Mouse (Mus musculus): ENCODE measurements around the gene Emg1. TPM values are rescaled to one million over a fixed set of nuclear protein-coding genes. Genes with fewer than 3 reads are reported as not detected.

The Emg1 gene
- polyA plus RNA-seq, 1 experiment from 2014 or later: 171 TPM

- Histone ChIP-seq H3K27me3 (no peaks in the 10 kb centered on the region), H3K4me2 (replicated peaks) (no peak overlapping the region), H3K4me3 (replicated peaks) (no peak overlapping the region), H3K27ac (replicated peaks) (no peak overlapping the region), H3K9ac (no peak overlapping the region), H3K4me1 (no peaks in the 10 kb centered on the region), H3K9me3 (replicated peaks) (no peaks in the 10 kb centered on the region), H3K36me3 (no peaks in the 10 kb centered on the region)
- ATAC-seq (ENCODE audit: insufficient number of reproducible peaks, low FRiP score, low TSS enrichment, low read depth): no peak
- 75% methylated on average over 8 of the region's 8 CpGs for WGBS
Observed at GRCm38 (mm10) chr6:124723541-124723940, 11.6 kb upstream of the Emg1 start.

GRCm38 (mm10) chr6:124722876-124723473 lies 11.0 kb upstream of the Emg1 start:
- no peak overlapping the region for H3K27ac ChIP-seq (replicated peaks)
- no peak overlapping the region for H3K4me3 ChIP-seq (replicated peaks)
- H3K9me3 ChIP-seq (replicated peaks): no peaks in the 10 kb centered on the region
- no peak for ATAC-seq (ENCODE audit: insufficient number of reproducible peaks, low FRiP score, low TSS enrichment, low read depth)
- no peaks in the 10 kb centered on the region for H3K36me3 ChIP-seq
- H3K4me1 ChIP-seq: no peaks in the 10 kb centered on the region
- no peak overlapping the region for H3K9ac ChIP-seq
- 88% methylated on average over 6 of the region's 6 CpGs for WGBS
- no peaks in the 10 kb centered on the region for H3K27me3 ChIP-seq
- no peak overlapping the region for H3K4me2 ChIP-seq (replicated peaks)

GRCm38 (mm10) chr6:124720904-124721303 lies 8.9 kb upstream of the Emg1 start:
- H3K9me3 ChIP-seq (replicated peaks): no peaks in the 10 kb centered on the region
- peaks cover 11% of the 10 kb centered on the region for H3K36me3 ChIP-seq
- H3K4me2 ChIP-seq (replicated peaks): no peak overlapping the region
- no peak overlapping the region for H3K9ac ChIP-seq
- peaks cover 6% of the 10 kb centered on the region; the same call in 1 of the 2 replicates for H3K4me1 ChIP-seq
- H3K27me3 ChIP-seq: no peaks in the 10 kb centered on the region
- WGBS: 64% methylated on average over 11 of the region's 11 CpGs
- no peak overlapping the region for H3K4me3 ChIP-seq (replicated peaks)
- H3K27ac ChIP-seq (replicated peaks): no peak overlapping the region
- no peak for ATAC-seq (ENCODE audit: insufficient number of reproducible peaks, low FRiP score, low TSS enrichment, low read depth)

- H3K27ac ChIP-seq (replicated peaks): peak overlapping the region; percentile 78
- peak; percentile 61 for ATAC-seq (ENCODE audit: insufficient number of reproducible peaks, low FRiP score, low TSS enrichment, low read depth)
- peaks cover 6% of the 10 kb centered on the region for H3K4me1 ChIP-seq
Observed at GRCm38 (mm10) chr6:124719354-124719978, 7.5 kb upstream of the Emg1 start.

GRCm38 (mm10) chr6:124718703-124719102 lies 6.7 kb upstream of the Emg1 start:
- Histone ChIP-seq H3K9ac (peak overlapping the region; percentile 26; the same call in 1 of the 2 replicates), H3K9me3 (replicated peaks) (no peaks in the 10 kb centered on the region), H3K4me1 (peaks cover 14% of the 10 kb centered on the region), H3K27ac (replicated peaks) (peak overlapping the region; percentile 78), H3K27me3 (no peaks in the 10 kb centered on the region), H3K4me2 (replicated peaks) (peak overlapping the region; percentile 32), H3K36me3 (peaks cover 33% of the 10 kb centered on the region), H3K4me3 (replicated peaks) (peak overlapping the region; percentile 42)
- WGBS: 45% methylated on average over 16 of the region's 16 CpGs
- ATAC-seq (ENCODE audit: insufficient number of reproducible peaks, low FRiP score, low TSS enrichment, low read depth): peak; percentile 71

More at GRCm38 (mm10) chr6:124719354-124719978, 7.5 kb upstream of the Emg1 start:
- Histone ChIP-seq H3K4me3 (replicated peaks) (peak overlapping the region; percentile 42), H3K4me2 (replicated peaks) (peak overlapping the region; percentile 32), H3K36me3 (peaks cover 25% of the 10 kb centered on the region), H3K27me3 (no peaks in the 10 kb centered on the region), H3K9me3 (replicated peaks) (no peaks in the 10 kb centered on the region), H3K9ac (no peak overlapping the region; the same call in 1 of the 2 replicates)
- 50% methylated on average over 7 of the region's 7 CpGs for WGBS

GRCm38 (mm10) chr6:124717968-124718367 lies 6.0 kb upstream of the Emg1 start:
- Histone ChIP-seq H3K4me3 (replicated peaks) (peak overlapping the region; percentile 42), H3K27ac (replicated peaks) (peak overlapping the region; percentile 78), H3K4me2 (replicated peaks) (peak overlapping the region; percentile 38), H3K9me3 (replicated peaks) (no peaks in the 10 kb centered on the region), H3K27me3 (no peaks in the 10 kb centered on the region), H3K36me3 (peaks cover 34% of the 10 kb centered on the region), H3K9ac (0 out of 2 replicates have a peak overlapping the region, but pooled peaks have one; percentile 26), H3K4me1 (peaks cover 21% of the 10 kb centered on the region)
- WGBS: 63% methylated on average over 13 of the region's 13 CpGs
- ATAC-seq (ENCODE audit: insufficient number of reproducible peaks, low FRiP score, low TSS enrichment, low read depth): no peak

- ATAC-seq (ENCODE audit: insufficient number of reproducible peaks, low FRiP score, low TSS enrichment, low read depth): no peak
- Histone ChIP-seq H3K27ac (replicated peaks) (peak overlapping the region; percentile 78; the same call in 1 of the 2 replicates), H3K27me3 (no peaks in the 10 kb centered on the region), H3K36me3 (peaks cover 34% of the 10 kb centered on the region), H3K4me3 (replicated peaks) (peak overlapping the region; percentile 42), H3K9me3 (replicated peaks) (no peaks in the 10 kb centered on the region), H3K9ac (no peak overlapping the region), H3K4me1 (peaks cover 25% of the 10 kb centered on the region), H3K4me2 (replicated peaks) (peak overlapping the region; percentile 38; the same call in 1 of the 2 replicates)
- 57% methylated on average over 20 of the region's 20 CpGs for WGBS
Observed at GRCm38 (mm10) chr6:124716864-124717490, 5.0 kb upstream of the Emg1 start.

- Histone ChIP-seq H3K4me3 (replicated peaks) (peak overlapping the region; percentile 91), H3K27me3 (no peaks in the 10 kb centered on the region), H3K36me3 (peaks cover 39% of the 10 kb centered on the region), H3K9me3 (replicated peaks) (no peaks in the 10 kb centered on the region), H3K4me2 (replicated peaks) (peak overlapping the region; percentile 84), H3K4me1 (peaks cover 44% of the 10 kb centered on the region), H3K27ac (replicated peaks) (peak overlapping the region; percentile 90), H3K9ac (peak overlapping the region; percentile 84)
- 6% methylated on average over 11 of the region's 11 CpGs for WGBS
- ATAC-seq (ENCODE audit: insufficient number of reproducible peaks, low FRiP score, low TSS enrichment, low read depth): no peak
Observed at GRCm38 (mm10) chr6:124712918-124713317, 940 bp upstream of the Emg1 start.

GRCm38 (mm10) chr6:124708289-124708889 lies 3.6 kb downstream of the Emg1 start:
- 91% methylated on average over 10 of the region's 10 CpGs for WGBS
- Histone ChIP-seq H3K27me3 (no peaks in the 10 kb centered on the region), H3K4me1 (peaks cover 28% of the 10 kb centered on the region), H3K36me3 (peaks cover 41% of the 10 kb centered on the region), H3K4me3 (replicated peaks) (no peak overlapping the region), H3K9me3 (replicated peaks) (no peaks in the 10 kb centered on the region), H3K4me2 (replicated peaks) (no peak overlapping the region), H3K9ac (no peak overlapping the region), H3K27ac (replicated peaks) (no peak overlapping the region)
- no peak for ATAC-seq (ENCODE audit: insufficient number of reproducible peaks, low FRiP score, low TSS enrichment, low read depth)

GRCm38 (mm10) chr6:124706061-124706627 lies 5.8 kb downstream of the Emg1 start:
- WGBS: 84% methylated on average over 5 of the region's 5 CpGs
- no peak overlapping the region for H3K4me3 ChIP-seq (replicated peaks)
- peaks cover 63% of the 10 kb centered on the region for H3K36me3 ChIP-seq
- no peaks in the 10 kb centered on the region for H3K27me3 ChIP-seq
- ATAC-seq (ENCODE audit: insufficient number of reproducible peaks, low FRiP score, low TSS enrichment, low read depth): no peak
- H3K27ac ChIP-seq (replicated peaks): no peak overlapping the region
- H3K9ac ChIP-seq: no peak overlapping the region
- H3K4me1 ChIP-seq: peaks cover 18% of the 10 kb centered on the region
- H3K4me2 ChIP-seq (replicated peaks): no peak overlapping the region
- no peaks in the 10 kb centered on the region for H3K9me3 ChIP-seq (replicated peaks)

- no peak for ATAC-seq (ENCODE audit: insufficient number of reproducible peaks, low FRiP score, low TSS enrichment, low read depth)
- Histone ChIP-seq H3K4me1 (peaks cover 2% of the 10 kb centered on the region), H3K27me3 (no peaks in the 10 kb centered on the region), H3K9ac (no peak overlapping the region), H3K4me2 (replicated peaks) (no peak overlapping the region), H3K36me3 (peaks cover 67% of the 10 kb centered on the region), H3K9me3 (replicated peaks) (no peaks in the 10 kb centered on the region), H3K4me3 (replicated peaks) (no peak overlapping the region), H3K27ac (replicated peaks) (no peak overlapping the region)
- 95% methylated on average over 2 of the region's 2 CpGs for WGBS
Observed at GRCm38 (mm10) chr6:124704417-124704816, 7.6 kb downstream of the Emg1 start.
